Mouse (Mus musculus) kidney, postnatal 10 days (tissue): ENCODE data around the gene Amigo2.
A peak's percentile ranks its signal among the peaks of the same experiment; 100 is the strongest.

ENCODE experiments used
- DNase-seq: peaks from one replicate; pipeline ENCODE4 v3.0.0; 2021; ENCODE audit warnings: mixed read lengths

Amigo2 gene

GRCm38 (mm10) chr15:97266236-97266845, 19.3 kb upstream of the Amigo2 start:
- no peak for DNase-seq

- no peak for DNase-seq
These were observed 15.2 kb upstream of the Amigo2 start for GRCm38 (mm10) chr15:97262251-97262650.

GRCm38 (mm10) chr15:97259968-97260597, 13.0 kb upstream of the Amigo2 start:
- no peak for DNase-seq

GRCm38 (mm10) chr15:97259300-97259699, 12.2 kb upstream of the Amigo2 start:
- no peak for DNase-seq

- no peak for DNase-seq
These were observed 11.6 kb upstream of the Amigo2 start for GRCm38 (mm10) chr15:97258483-97259230.

GRCm38 (mm10) chr15:97257206-97257775, 10.2 kb upstream of the Amigo2 start:
- peak; percentile 43 for DNase-seq

- no peak for DNase-seq
These were observed 9.3 kb upstream of the Amigo2 start for GRCm38 (mm10) chr15:97256411-97256810.

- no peak for DNase-seq
These were observed 8.7 kb upstream of the Amigo2 start for GRCm38 (mm10) chr15:97255800-97256199.

- no peak for DNase-seq
These were observed 7.3 kb upstream of the Amigo2 start for GRCm38 (mm10) chr15:97254375-97254774.

- no peak for DNase-seq
These were observed 5.5 kb upstream of the Amigo2 start for GRCm38 (mm10) chr15:97252493-97253034.

GRCm38 (mm10) chr15:97249322-97249721, 2.2 kb upstream of the Amigo2 start:
- no peak for DNase-seq

- no peak for DNase-seq
These were observed 1.2 kb upstream of the Amigo2 start for GRCm38 (mm10) chr15:97248296-97248695.

- DNase-seq: no peak
These were observed 689 bp upstream of the Amigo2 start for GRCm38 (mm10) chr15:97247791-97248161.

- no peak for DNase-seq
These were observed 831 bp downstream of the Amigo2 start for GRCm38 (mm10) chr15:97246256-97246655.

- DNase-seq: no peak
These were observed 1.7 kb downstream of the Amigo2 start for GRCm38 (mm10) chr15:97245392-97245791.

- DNase-seq: no peak
These were observed 10.1 kb downstream of the Amigo2 start for GRCm38 (mm10) chr15:97236943-97237342.

- DNase-seq: peak; percentile 80
These were observed 11.9 kb downstream of the Amigo2 start for GRCm38 (mm10) chr15:97235183-97235582.

- no peak for DNase-seq
These were observed 13.0 kb downstream of the Amigo2 start for GRCm38 (mm10) chr15:97234076-97234475.

GRCm38 (mm10) chr15:97229494-97230077, 17.5 kb downstream of the Amigo2 start:
- DNase-seq: no peak

- DNase-seq: no peak
These were observed 23.1 kb downstream of the Amigo2 start for GRCm38 (mm10) chr15:97224003-97224402.

GRCm38 (mm10) chr15:97223431-97223830, 23.7 kb downstream of the Amigo2 start:
- DNase-seq: no peak

- DNase-seq: no peak
These were observed 30.2 kb downstream of the Amigo2 start for GRCm38 (mm10) chr15:97216843-97217242.
